Mouse (Mus musculus): Measurements from ENCODE around the gene Gtf2f1. TPM values are rescaled to one million over a fixed set of nuclear protein-coding genes. Genes with fewer than 3 reads are reported as not detected.

Gene Gtf2f1
- polyA plus RNA-seq, 1 experiment, result 25.1 TPM

GRCm38 (mm10) chr17:57048816-57049215 lies 37.7 kb upstream of the Gtf2f1 start:
- DNase-seq, result no peak
- no peak overlapping the region for H3K27ac ChIP-seq (ENCODE audit: insufficient read depth, low read depth, low read length)
- no peaks in the 10 kb centered on the region for H3K4me1 ChIP-seq (ENCODE audit: control insufficient read depth, insufficient read depth, low read length)
- no peak for TF ChIP-seq POLR2A (IDR thresholded peaks at IDR 0.05; ENCODE audit: low read depth, low read length)
- TF ChIP-seq CTCF (conservative IDR thresholded peaks at IDR 0.05; ENCODE audit: insufficient read depth, insufficient read length, low read depth, low read length), result no peak
- H3K36me3 ChIP-seq (ENCODE audit: control insufficient read depth, insufficient read depth, low read length), result no peaks in the 10 kb centered on the region; the same call in 1 of the 2 replicates
- no peaks in the 10 kb centered on the region for H3K27me3 ChIP-seq (replicated peaks; ENCODE audit: control insufficient read depth, insufficient read depth, low read length)
- WGBS, result 88% methylated on average over 3 of the region's 3 CpGs
- H3K4me3 ChIP-seq (ENCODE audit: insufficient read depth, low read depth, low read length), result no peak overlapping the region

- no peak for DNase-seq
- H3K27me3 ChIP-seq (replicated peaks; ENCODE audit: control insufficient read depth, insufficient read depth, low read length), result no peaks in the 10 kb centered on the region
- no peak overlapping the region for H3K4me3 ChIP-seq (ENCODE audit: insufficient read depth, low read depth, low read length)
- H3K4me1 ChIP-seq (ENCODE audit: control insufficient read depth, insufficient read depth, low read length), result no peaks in the 10 kb centered on the region
- no peak overlapping the region for H3K27ac ChIP-seq (ENCODE audit: insufficient read depth, low read depth, low read length)
- TF ChIP-seq POLR2A (IDR thresholded peaks at IDR 0.05; ENCODE audit: low read depth, low read length), result no peak
- no peak for TF ChIP-seq CTCF (conservative IDR thresholded peaks at IDR 0.05; ENCODE audit: insufficient read depth, insufficient read length, low read depth, low read length)
- 63% methylated on average over 5 of the region's 5 CpGs for WGBS
- no peaks in the 10 kb centered on the region; the same call in 1 of the 2 replicates for H3K36me3 ChIP-seq (ENCODE audit: control insufficient read depth, insufficient read depth, low read length)
These were observed 36.3 kb upstream of the Gtf2f1 start for GRCm38 (mm10) chr17:57047406-57047805.

- Histone ChIP-seq H3K4me3 (ENCODE audit: insufficient read depth, low read depth, low read length) (no peak within 1 kb of the TSS), H3K36me3 (ENCODE audit: control insufficient read depth, insufficient read depth, low read length) (no peaks in the 10 kb centered on the region), H3K27ac (ENCODE audit: insufficient read depth, low read depth, low read length) (no peak within 1 kb of the TSS), H3K4me1 (ENCODE audit: control insufficient read depth, insufficient read depth, low read length) (no peaks in the 10 kb centered on the region), H3K27me3 (replicated peaks; ENCODE audit: control insufficient read depth, insufficient read depth, low read length) (no peaks in the 10 kb centered on the region; the same call in 1 of the 2 replicates)
- TF ChIP-seq CTCF (conservative IDR thresholded peaks at IDR 0.05; ENCODE audit: insufficient read depth, insufficient read length, low read depth, low read length) (no peak), POLR2A (IDR thresholded peaks at IDR 0.05; ENCODE audit: low read depth, low read length) (no peak)
- 81% methylated on average over 8 of the region's 8 CpGs for WGBS
- DNase-seq, result no peak
These were observed 30.5 kb upstream of the Gtf2f1 start, which contains the start of gene Slc25a41 for GRCm38 (mm10) chr17:57041554-57041953. Gene Slc25a41, minus strand, starts transcription at chr17:57041654.

- Histone ChIP-seq H3K27me3 (replicated peaks; ENCODE audit: control insufficient read depth, insufficient read depth, low read length) (no peaks in the 10 kb centered on the region; the same call in 1 of the 2 replicates), H3K27ac (ENCODE audit: insufficient read depth, low read depth, low read length) (no peak overlapping the region), H3K36me3 (ENCODE audit: control insufficient read depth, insufficient read depth, low read length) (no peaks in the 10 kb centered on the region), H3K4me1 (ENCODE audit: control insufficient read depth, insufficient read depth, low read length) (no peaks in the 10 kb centered on the region), H3K4me3 (ENCODE audit: insufficient read depth, low read depth, low read length) (no peak overlapping the region)
- no peak for DNase-seq
- WGBS, result 44% methylated on average over 8 of the region's 8 CpGs
- TF ChIP-seq POLR2A (IDR thresholded peaks at IDR 0.05; ENCODE audit: low read depth, low read length) (no peak), CTCF (conservative IDR thresholded peaks at IDR 0.05; ENCODE audit: insufficient read depth, insufficient read length, low read depth, low read length) (peak; percentile 31; the same call in 1 of the 2 replicates)
These were observed 27.9 kb upstream of the Gtf2f1 start for GRCm38 (mm10) chr17:57038978-57039377.

GRCm38 (mm10) chr17:57032854-57033253 lies 21.8 kb upstream of the Gtf2f1 start:
- 86% methylated on average over 4 of the region's 4 CpGs for WGBS
- Histone ChIP-seq H3K27ac (ENCODE audit: insufficient read depth, low read depth, low read length) (no peak overlapping the region), H3K36me3 (ENCODE audit: control insufficient read depth, insufficient read depth, low read length) (no peaks in the 10 kb centered on the region), H3K27me3 (replicated peaks; ENCODE audit: control insufficient read depth, insufficient read depth, low read length) (no peaks in the 10 kb centered on the region), H3K4me1 (ENCODE audit: control insufficient read depth, insufficient read depth, low read length) (peaks cover 10% of the 10 kb centered on the region; the same call in 1 of the 2 replicates), H3K4me3 (ENCODE audit: insufficient read depth, low read depth, low read length) (no peak overlapping the region)
- no peak for DNase-seq
- no peak for TF ChIP-seq CTCF (conservative IDR thresholded peaks at IDR 0.05; ENCODE audit: insufficient read depth, insufficient read length, low read depth, low read length)
- no peak for TF ChIP-seq POLR2A (IDR thresholded peaks at IDR 0.05; ENCODE audit: low read depth, low read length)

- TF ChIP-seq CTCF (conservative IDR thresholded peaks at IDR 0.05; ENCODE audit: insufficient read depth, insufficient read length, low read depth, low read length), result no peak
- TF ChIP-seq POLR2A (IDR thresholded peaks at IDR 0.05; ENCODE audit: low read depth, low read length), result peak; percentile 96
- peak overlapping the region; percentile 86 for H3K27ac ChIP-seq (ENCODE audit: insufficient read depth, low read depth, low read length)
- no peaks in the 10 kb centered on the region for H3K36me3 ChIP-seq (ENCODE audit: control insufficient read depth, insufficient read depth, low read length)
- WGBS, result under 1% methylated on average over 38 of the region's 38 CpGs
- H3K4me1 ChIP-seq (ENCODE audit: control insufficient read depth, insufficient read depth, low read length), result peaks cover 10% of the 10 kb centered on the region; the same call in 1 of the 2 replicates
- peak; percentile 100 for DNase-seq
- peak overlapping the region; percentile 46 for H3K4me3 ChIP-seq (ENCODE audit: insufficient read depth, low read depth, low read length)
- no peaks in the 10 kb centered on the region for H3K27me3 ChIP-seq (replicated peaks; ENCODE audit: control insufficient read depth, insufficient read depth, low read length)
These were observed 20.8 kb upstream of the Gtf2f1 start for GRCm38 (mm10) chr17:57031661-57032420.

- peak within 1 kb of the TSS; percentile 92 for H3K4me3 ChIP-seq (ENCODE audit: insufficient read depth, low read depth, low read length)
- peak within 1 kb of the TSS; percentile 86 for H3K27ac ChIP-seq (ENCODE audit: insufficient read depth, low read depth, low read length)
- H3K27me3 ChIP-seq (replicated peaks; ENCODE audit: control insufficient read depth, insufficient read depth, low read length), result no peaks in the 10 kb centered on the region
- WGBS, result 1% methylated on average over 94 of the region's 99 CpGs
- no peaks in the 10 kb centered on the region for H3K36me3 ChIP-seq (ENCODE audit: control insufficient read depth, insufficient read depth, low read length)
- peaks cover 10% of the 10 kb centered on the region; the same call in 1 of the 2 replicates for H3K4me1 ChIP-seq (ENCODE audit: control insufficient read depth, insufficient read depth, low read length)
- TF ChIP-seq POLR2A (IDR thresholded peaks at IDR 0.05; ENCODE audit: low read depth, low read length) (no peak), CTCF (conservative IDR thresholded peaks at IDR 0.05; ENCODE audit: insufficient read depth, insufficient read length, low read depth, low read length) (no peak)
- peak; percentile 21 for DNase-seq
These were observed 20.0 kb upstream of the Gtf2f1 start, which contains the start of gene Khsrp for GRCm38 (mm10) chr17:57030931-57031660. Gene Khsrp, minus strand, starts transcription at chr17:57031522.

Data from kidney, adult 2 months (tissue).